Mouse (Mus musculus): ENCODE data around the gene Vegfb. TPM values are rescaled to one million over a fixed set of nuclear protein-coding genes. Genes with fewer than 3 reads are reported as not detected.

Vegfb gene
- polyA plus RNA-seq, 1 experiment from 2014 or later, result 29.5 TPM

- no peak for ATAC-seq (replicated peaks; ENCODE audit: low FRiP score)
- H3K4me3 ChIP-seq (ENCODE audit: low read depth, low read length), result no peak overlapping the region
- H3K27me3 ChIP-seq (ENCODE audit: control insufficient read depth, insufficient read depth, low read length), result no peaks in the 10 kb centered on the region
- H3K27ac ChIP-seq (ENCODE audit: low read depth, low read length), result no peak overlapping the region
- H3K4me1 ChIP-seq (replicated peaks; ENCODE audit: control insufficient read depth, insufficient read depth, low read length), result no peaks in the 10 kb centered on the region
- WGBS, result 86% methylated on average over 9 of the region's 9 CpGs
- DNase-seq (ENCODE audit: low spot score), result no peak
- H3K36me3 ChIP-seq (ENCODE audit: control insufficient read depth, insufficient read depth, low read length), result peaks cover 4% of the 10 kb centered on the region; the same call in 1 of the 2 replicates
- no peaks in the 10 kb centered on the region for H3K9me3 ChIP-seq (ENCODE audit: control insufficient read depth, low read length)
- no peak overlapping the region for H3K9ac ChIP-seq (ENCODE audit: low read length)
- no peak overlapping the region for H3K4me2 ChIP-seq (ENCODE audit: low read depth, low read length, severe bottlenecking)
Observed at GRCm38 (mm10) chr19:7013984-7014383, 26.5 kb upstream of the Vegfb start.

GRCm38 (mm10) chr19:7012426-7012825, 25.0 kb upstream of the Vegfb start:
- H3K4me1 ChIP-seq (replicated peaks; ENCODE audit: control insufficient read depth, insufficient read depth, low read length), result no peaks in the 10 kb centered on the region
- H3K9me3 ChIP-seq (ENCODE audit: control insufficient read depth, low read length), result no peaks in the 10 kb centered on the region
- ATAC-seq (replicated peaks; ENCODE audit: low FRiP score), result no peak
- no peak overlapping the region for H3K4me3 ChIP-seq (ENCODE audit: low read depth, low read length)
- no peak overlapping the region for H3K9ac ChIP-seq (ENCODE audit: low read length)
- no peak overlapping the region for H3K4me2 ChIP-seq (ENCODE audit: low read depth, low read length, severe bottlenecking)
- WGBS, result 79% methylated on average over 4 of the region's 4 CpGs
- H3K27ac ChIP-seq (ENCODE audit: low read depth, low read length), result no peak overlapping the region
- H3K36me3 ChIP-seq (ENCODE audit: control insufficient read depth, insufficient read depth, low read length), result no peaks in the 10 kb centered on the region
- no peak for DNase-seq (ENCODE audit: low spot score)
- no peaks in the 10 kb centered on the region for H3K27me3 ChIP-seq (ENCODE audit: control insufficient read depth, insufficient read depth, low read length)

GRCm38 (mm10) chr19:7006892-7007593, 19.6 kb upstream of the Vegfb start:
- Histone ChIP-seq H3K4me2 (ENCODE audit: low read depth, low read length, severe bottlenecking) (no peak overlapping the region), H3K36me3 (ENCODE audit: control insufficient read depth, insufficient read depth, low read length) (no peaks in the 10 kb centered on the region), H3K4me3 (ENCODE audit: low read depth, low read length) (no peak overlapping the region), H3K27me3 (ENCODE audit: control insufficient read depth, insufficient read depth, low read length) (no peaks in the 10 kb centered on the region), H3K9me3 (ENCODE audit: control insufficient read depth, low read length) (no peaks in the 10 kb centered on the region), H3K9ac (ENCODE audit: low read length) (no peak overlapping the region), H3K4me1 (replicated peaks; ENCODE audit: control insufficient read depth, insufficient read depth, low read length) (no peaks in the 10 kb centered on the region), H3K27ac (ENCODE audit: low read depth, low read length) (no peak overlapping the region)
- ATAC-seq (replicated peaks; ENCODE audit: low FRiP score), result no peak
- WGBS, result 92% methylated on average over 9 of the region's 9 CpGs
- no peak for DNase-seq (ENCODE audit: low spot score)

GRCm38 (mm10) chr19:6999360-7000063, 12.1 kb upstream of the Vegfb start:
- Histone ChIP-seq H3K27me3 (ENCODE audit: control insufficient read depth, insufficient read depth, low read length) (no peaks in the 10 kb centered on the region), H3K4me2 (ENCODE audit: low read depth, low read length, severe bottlenecking) (no peak overlapping the region), H3K4me1 (replicated peaks; ENCODE audit: control insufficient read depth, insufficient read depth, low read length) (peaks cover 12% of the 10 kb centered on the region), H3K27ac (ENCODE audit: low read depth, low read length) (no peak overlapping the region), H3K9me3 (ENCODE audit: control insufficient read depth, low read length) (no peaks in the 10 kb centered on the region), H3K4me3 (ENCODE audit: low read depth, low read length) (no peak overlapping the region), H3K36me3 (ENCODE audit: control insufficient read depth, insufficient read depth, low read length) (no peaks in the 10 kb centered on the region; the same call in 1 of the 2 replicates), H3K9ac (ENCODE audit: low read length) (no peak overlapping the region)
- ATAC-seq (replicated peaks; ENCODE audit: low FRiP score) (no peak), DNase-seq (ENCODE audit: low spot score) (no peak)
- 94% methylated on average over 19 of the region's 19 CpGs for WGBS

GRCm38 (mm10) chr19:6997721-6998290, 10.4 kb upstream of the Vegfb start:
- Histone ChIP-seq H3K36me3 (ENCODE audit: control insufficient read depth, insufficient read depth, low read length) (no peaks in the 10 kb centered on the region; the same call in 1 of the 2 replicates), H3K9me3 (ENCODE audit: control insufficient read depth, low read length) (no peaks in the 10 kb centered on the region), H3K4me1 (replicated peaks; ENCODE audit: control insufficient read depth, insufficient read depth, low read length) (peaks cover 17% of the 10 kb centered on the region), H3K4me2 (ENCODE audit: low read depth, low read length, severe bottlenecking) (no peak overlapping the region), H3K9ac (ENCODE audit: low read length) (no peak overlapping the region), H3K27ac (ENCODE audit: low read depth, low read length) (no peak overlapping the region), H3K4me3 (ENCODE audit: low read depth, low read length) (no peak overlapping the region), H3K27me3 (ENCODE audit: control insufficient read depth, insufficient read depth, low read length) (no peaks in the 10 kb centered on the region)
- DNase-seq (ENCODE audit: low spot score), result no peak
- WGBS, result 77% methylated on average over 9 of the region's 9 CpGs
- no peak for ATAC-seq (replicated peaks; ENCODE audit: low FRiP score)

- 2% methylated on average over 24 of the region's 24 CpGs for WGBS
- peak within 1 kb of the TSS; percentile 86 for H3K4me2 ChIP-seq (ENCODE audit: low read depth, low read length, severe bottlenecking)
- ATAC-seq (replicated peaks; ENCODE audit: low FRiP score), result peak; percentile 77
Observed at GRCm38 (mm10) chr19:6996006-6996405, 8.6 kb upstream of the Vegfb start, which contains the start of the genes Nudt22 and Trpt1. Gene Nudt22 (minus strand): TSS chr19:6996117. Gene Trpt1 (plus strand): TSS chr19:6996131.

GRCm38 (mm10) chr19:6995255-6995991, 8.0 kb upstream of the Vegfb start:
- no peaks in the 10 kb centered on the region; the same call in 1 of the 2 replicates for H3K36me3 ChIP-seq (ENCODE audit: control insufficient read depth, insufficient read depth, low read length)
- no peaks in the 10 kb centered on the region for H3K27me3 ChIP-seq (ENCODE audit: control insufficient read depth, insufficient read depth, low read length)
- H3K4me1 ChIP-seq (replicated peaks; ENCODE audit: control insufficient read depth, insufficient read depth, low read length), result peaks cover 18% of the 10 kb centered on the region
- peak overlapping the region; percentile 49 for H3K4me3 ChIP-seq (ENCODE audit: low read depth, low read length)
- DNase-seq (ENCODE audit: low spot score), result no peak
- H3K9ac ChIP-seq (ENCODE audit: low read length), result peak overlapping the region; percentile 65
- no peak for ATAC-seq (replicated peaks; ENCODE audit: low FRiP score)
- H3K9me3 ChIP-seq (ENCODE audit: control insufficient read depth, low read length), result no peaks in the 10 kb centered on the region
- H3K4me2 ChIP-seq (ENCODE audit: low read depth, low read length, severe bottlenecking), result peak overlapping the region; percentile 86
- 48% methylated on average over 21 of the region's 21 CpGs for WGBS
- no peak overlapping the region; the same call in 1 of the 2 replicates for H3K27ac ChIP-seq (ENCODE audit: low read depth, low read length)

More at GRCm38 (mm10) chr19:6996006-6996405, 8.6 kb upstream of the Vegfb start, which contains the start of the genes Nudt22 and Trpt1:
- H3K9ac ChIP-seq (ENCODE audit: low read length), result peak within 1 kb of the TSS; percentile 65
- H3K4me3 ChIP-seq (ENCODE audit: low read depth, low read length), result peak within 1 kb of the TSS; percentile 49
- peak within 1 kb of the TSS; percentile 14 for H3K27ac ChIP-seq (ENCODE audit: low read depth, low read length)
- peaks cover 18% of the 10 kb centered on the region for H3K4me1 ChIP-seq (replicated peaks; ENCODE audit: control insufficient read depth, insufficient read depth, low read length)
- DNase-seq (ENCODE audit: low spot score), result peak; percentile 90
- H3K27me3 ChIP-seq (ENCODE audit: control insufficient read depth, insufficient read depth, low read length), result no peaks in the 10 kb centered on the region
- no peaks in the 10 kb centered on the region; the same call in 1 of the 2 replicates for H3K36me3 ChIP-seq (ENCODE audit: control insufficient read depth, insufficient read depth, low read length)
- H3K9me3 ChIP-seq (ENCODE audit: control insufficient read depth, low read length), result no peaks in the 10 kb centered on the region

GRCm38 (mm10) chr19:6994489-6994888, 7.0 kb upstream of the Vegfb start:
- H3K4me1 ChIP-seq (replicated peaks; ENCODE audit: control insufficient read depth, insufficient read depth, low read length), result peaks cover 18% of the 10 kb centered on the region
- H3K36me3 ChIP-seq (ENCODE audit: control insufficient read depth, insufficient read depth, low read length), result no peaks in the 10 kb centered on the region
- DNase-seq (ENCODE audit: low spot score), result no peak
- H3K9me3 ChIP-seq (ENCODE audit: control insufficient read depth, low read length), result no peaks in the 10 kb centered on the region
- H3K4me2 ChIP-seq (ENCODE audit: low read depth, low read length, severe bottlenecking), result no peak overlapping the region
- no peaks in the 10 kb centered on the region for H3K27me3 ChIP-seq (ENCODE audit: control insufficient read depth, insufficient read depth, low read length)
- no peak overlapping the region for H3K4me3 ChIP-seq (ENCODE audit: low read depth, low read length)
- H3K27ac ChIP-seq (ENCODE audit: low read depth, low read length), result no peak overlapping the region
- H3K9ac ChIP-seq (ENCODE audit: low read length), result no peak overlapping the region
- ATAC-seq (replicated peaks; ENCODE audit: low FRiP score), result no peak
- 88% methylated on average over 8 of the region's 8 CpGs for WGBS
